ENCODE assay signal across 7 mouse cellular contexts in the genomic region with DNA sequence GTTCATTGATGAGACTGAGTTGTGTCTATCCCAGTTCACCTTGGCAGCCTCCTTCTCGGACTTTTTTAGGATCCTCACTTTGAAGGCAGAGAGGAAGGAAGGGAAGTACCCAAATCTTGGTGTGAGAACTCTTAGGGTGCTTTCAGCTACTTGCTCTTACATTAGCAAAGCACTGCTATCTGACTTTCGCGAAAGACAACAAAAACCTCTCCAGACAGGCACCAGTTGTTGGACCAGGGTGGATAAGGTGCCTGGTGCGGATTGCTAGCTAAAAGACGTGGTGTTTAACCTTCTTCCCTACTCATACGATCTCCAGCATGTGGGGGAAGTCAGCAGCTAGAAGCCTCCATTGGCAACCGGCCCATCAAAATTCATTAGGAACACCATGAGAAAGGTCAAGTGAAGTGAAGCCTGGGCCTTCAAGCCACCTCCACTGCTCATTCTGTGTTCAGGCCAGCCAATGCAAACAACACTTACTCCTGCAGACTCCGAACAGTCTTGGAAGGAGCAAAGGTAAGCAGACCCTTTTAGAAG.
DNase-seq lines count a peak whose midpoint lies in the region; ATAC-seq lines count a peak whose summit lies in the region.

No protein-coding gene starts in this region.

- peak overlapping the region; percentile 98 for H3K9ac ChIP-seq in forebrain, embryonic 16.5 days (replicated peaks; ENCODE audit: low read depth, low read length)
- peak overlapping the region; percentile 51; the same call in 1 of the 2 replicates for H3K9ac ChIP-seq in neural tube, embryonic 14.5 days (replicated peaks; ENCODE audit: low read depth, low read length)

- 49% methylated on average over 8 of the region's 8 CpGs for WGBS in forebrain, embryonic 16.5 days
- 44% methylated on average over 8 of the region's 8 CpGs for WGBS in neural tube, embryonic 14.5 days

- no peaks in the 10 kb centered on the region for H3K27me3 ChIP-seq in forebrain, embryonic 16.5 days (replicated peaks; ENCODE audit: control insufficient read depth, insufficient read depth, low read length)
- no peaks in the 10 kb centered on the region for H3K27me3 ChIP-seq in neural tube, embryonic 14.5 days (ENCODE audit: control insufficient read depth, insufficient read depth, low read length)

- peak overlapping the region; percentile 69 for H3K27ac ChIP-seq in forebrain, embryonic 16.5 days (ENCODE audit: low read length)
- H3K27ac ChIP-seq in neural tube, embryonic 14.5 days (ENCODE audit: low read depth, low read length) = peak overlapping the region; percentile 96

- H3K9me3 ChIP-seq in forebrain, embryonic 16.5 days (ENCODE audit: control insufficient read depth, low read length) = no peaks in the 10 kb centered on the region
- no peaks in the 10 kb centered on the region for H3K9me3 ChIP-seq in neural tube, embryonic 14.5 days (ENCODE audit: control insufficient read depth, low read length)

- no peak for ATAC-seq in forebrain, embryonic 16.5 days
- no peak for ATAC-seq in neural tube, embryonic 14.5 days (ENCODE audit: low read depth)

- H3K4me2 ChIP-seq in forebrain, embryonic 16.5 days (ENCODE audit: low read length) = peak overlapping the region; percentile 88
- peak overlapping the region; percentile 63 for H3K4me2 ChIP-seq in neural tube, embryonic 14.5 days (ENCODE audit: low read depth, low read length)

- H3K36me3 ChIP-seq in forebrain, embryonic 16.5 days (ENCODE audit: control insufficient read depth, insufficient read depth) = no peaks in the 10 kb centered on the region
- no peaks in the 10 kb centered on the region for H3K36me3 ChIP-seq in neural tube, embryonic 14.5 days (ENCODE audit: control insufficient read depth, insufficient read depth, low read length)

- H3K4me3 ChIP-seq in forebrain, embryonic 16.5 days (replicated peaks; ENCODE audit: low read length) = peak overlapping the region; percentile 83
- peak overlapping the region; percentile 93 for H3K4me3 ChIP-seq in neural tube, embryonic 14.5 days (ENCODE audit: low read depth, low read length)

- DNase-seq in adrenal gland, adult 8-10 months = peak; percentile 23
- peak; percentile 19 for DNase-seq in adrenal gland, postnatal 25 days
- DNase-seq in kidney, postnatal 14 days = peak; percentile 63
- no peak for DNase-seq in B cell, adult 2 months
- no peak for DNase-seq in layer of hippocampus, postnatal 36 days

- peaks cover 2% of the 10 kb centered on the region; the same call in 1 of the 2 replicates for H3K4me1 ChIP-seq in forebrain, embryonic 16.5 days (replicated peaks; ENCODE audit: control insufficient read depth, insufficient read depth, low read length)
- no peaks in the 10 kb centered on the region for H3K4me1 ChIP-seq in neural tube, embryonic 14.5 days (ENCODE audit: control insufficient read depth, insufficient read depth, low read length)

Comparison
In these comparisons a context has a peak if more than half of its experiments do, and no peak if none do; other contexts are left out.
1. DNase-seq: peak in adrenal gland, adult 8-10 months (single experiment), adrenal gland, postnatal 25 days (single experiment) and kidney, postnatal 14 days (single experiment); none in B cell, adult 2 months (0 of 2) and layer of hippocampus, postnatal 36 days (0 of 2).